Mouse (Mus musculus): ENCODE measurements at regions not wholly inside any gene's neighbourhood (a gene's known extent, or its start where the extent isn't known, plus 50 kb on each side); places are given as distances from the start of the nearest gene placed in this dataset.
A peak's percentile ranks its signal among the peaks of the same experiment; 100 is the strongest.

- WGBS = 78% methylated on average over 2 of the region's 2 CpGs
These were observed 340.9 kb upstream of the Gm11042 start for GRCm38 (mm10) chr12:74657036-74657648.

GRCm38 (mm10) chr12:74651256-74651655 is 335.1 kb upstream of the Gm11042 start:
- no peaks in the 10 kb centered on the region for H3K36me3 ChIP-seq (ENCODE audit: poor library complexity, severe bottlenecking)
- 81% methylated on average over 1 of the region's 1 CpGs for WGBS
- no peak for ATAC-seq

More at GRCm38 (mm10) chr12:74657036-74657648, 340.9 kb upstream of the Gm11042 start:
- Histone ChIP-seq H3K4me2 (no peak overlapping the region), H3K4me3 (no peak overlapping the region), H3K27me3 (no peaks in the 10 kb centered on the region), H3K4me1 (no peaks in the 10 kb centered on the region), H3K9ac (no peak overlapping the region), H3K27ac (no peak overlapping the region), H3K36me3 (ENCODE audit: poor library complexity, severe bottlenecking) (no peaks in the 10 kb centered on the region), H3K9me3 (replicated peaks) (no peaks in the 10 kb centered on the region)
- ATAC-seq = no peak

DNA sequence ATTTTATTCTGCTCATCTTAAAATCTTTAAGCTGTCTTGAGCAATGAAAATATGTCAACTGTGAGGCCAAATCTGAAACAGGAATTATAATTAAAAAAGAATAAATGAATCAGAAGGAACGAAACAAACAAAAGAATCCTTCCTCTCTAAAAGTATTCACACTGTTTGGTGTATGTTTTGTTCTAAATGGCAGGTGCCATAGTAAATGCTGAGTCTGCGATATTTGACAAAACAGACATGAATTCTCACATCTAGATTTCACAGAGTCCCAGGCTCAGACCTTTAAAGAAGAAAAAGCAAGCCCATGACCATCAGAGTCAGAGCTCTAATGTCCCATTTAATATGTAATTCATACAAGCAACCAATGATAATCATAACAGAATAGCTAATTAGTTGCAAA is 316.6 kb upstream of the Gm11042 start:
- ATAC-seq = no peak
- Histone ChIP-seq H3K27ac (no peak overlapping the region), H3K9me3 (replicated peaks) (no peaks in the 10 kb centered on the region), H3K36me3 (ENCODE audit: poor library complexity, severe bottlenecking) (no peaks in the 10 kb centered on the region), H3K9ac (no peak overlapping the region), H3K4me2 (no peak overlapping the region), H3K27me3 (no peaks in the 10 kb centered on the region), H3K4me3 (no peak overlapping the region), H3K4me1 (no peaks in the 10 kb centered on the region)
- 68% methylated on average over 2 of the region's 2 CpGs for WGBS

More at GRCm38 (mm10) chr12:74651256-74651655, 335.1 kb upstream of the Gm11042 start:
- Histone ChIP-seq H3K27me3 (no peaks in the 10 kb centered on the region), H3K4me2 (no peak overlapping the region), H3K27ac (no peak overlapping the region), H3K9me3 (replicated peaks) (no peaks in the 10 kb centered on the region), H3K9ac (no peak overlapping the region), H3K4me1 (no peaks in the 10 kb centered on the region), H3K4me3 (no peak overlapping the region)

DNA sequence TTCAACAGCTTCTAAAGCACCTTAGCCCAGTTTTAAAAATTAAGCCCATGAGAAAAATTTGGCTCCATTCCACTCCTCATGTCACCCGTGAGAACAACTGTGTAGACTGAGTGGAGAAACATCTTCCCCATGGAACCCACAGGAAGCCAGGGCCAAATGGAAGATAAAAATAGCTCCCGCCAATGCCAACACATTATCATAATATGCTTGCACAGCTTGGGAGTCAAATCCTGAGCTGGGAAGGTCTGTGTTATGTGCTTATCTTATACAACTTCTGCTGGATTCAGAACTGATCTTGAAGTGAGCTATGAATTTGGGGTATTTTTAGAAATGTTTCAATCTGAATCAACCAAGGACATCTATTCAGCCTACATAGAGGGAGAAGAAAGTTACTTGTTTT is 279.0 kb upstream of the Gm11042 start:
- Histone ChIP-seq H3K27me3 (no peaks in the 10 kb centered on the region), H3K36me3 (ENCODE audit: poor library complexity, severe bottlenecking) (no peaks in the 10 kb centered on the region), H3K27ac (no peak overlapping the region), H3K4me1 (no peaks in the 10 kb centered on the region), H3K4me3 (no peak overlapping the region), H3K4me2 (no peak overlapping the region), H3K9me3 (replicated peaks) (no peaks in the 10 kb centered on the region), H3K9ac (no peak overlapping the region)
- 88% methylated on average over 2 of the region's 2 CpGs for WGBS
- no peak for ATAC-seq

GRCm38 (mm10) chr12:74554599-74554998 is 238.4 kb upstream of the Gm11042 start:
- Histone ChIP-seq H3K4me1 (no peaks in the 10 kb centered on the region), H3K27ac (no peak overlapping the region), H3K4me3 (no peak overlapping the region), H3K4me2 (no peak overlapping the region), H3K9ac (no peak overlapping the region), H3K9me3 (replicated peaks) (no peaks in the 10 kb centered on the region), H3K27me3 (no peaks in the 10 kb centered on the region), H3K36me3 (ENCODE audit: poor library complexity, severe bottlenecking) (no peaks in the 10 kb centered on the region)
- 89% methylated on average over 2 of the region's 2 CpGs for WGBS
- no peak for ATAC-seq

DNA sequence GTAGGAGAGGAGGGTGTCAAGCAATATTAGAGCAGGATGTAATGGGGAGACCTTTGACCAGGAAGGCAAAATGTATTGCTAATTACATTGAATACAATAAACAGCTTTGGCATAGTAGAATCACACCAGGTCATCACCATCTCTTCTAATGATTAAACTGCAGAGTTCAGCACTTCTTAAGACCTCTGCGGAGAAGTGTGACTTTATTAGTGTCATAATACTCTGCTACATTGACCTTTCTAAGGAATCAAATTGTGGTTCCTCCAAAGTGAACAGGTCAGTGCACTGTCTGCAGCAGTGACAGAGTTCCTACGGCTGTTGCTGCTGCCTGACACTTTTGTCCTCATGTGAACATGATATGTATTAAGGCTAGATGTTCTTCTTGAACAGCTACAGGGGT is 228.0 kb upstream of the Gm11042 start:
- no peak for ATAC-seq
- no peaks in the 10 kb centered on the region for H3K4me1 ChIP-seq
- H3K4me2 ChIP-seq = no peak overlapping the region
- H3K9me3 ChIP-seq (replicated peaks) = no peaks in the 10 kb centered on the region
- no peak overlapping the region for H3K27ac ChIP-seq
- H3K36me3 ChIP-seq (ENCODE audit: poor library complexity, severe bottlenecking) = no peaks in the 10 kb centered on the region
- no peak overlapping the region for H3K9ac ChIP-seq
- H3K27me3 ChIP-seq = no peaks in the 10 kb centered on the region
- no peak overlapping the region for H3K4me3 ChIP-seq
- WGBS = 82% methylated on average over 2 of the region's 2 CpGs

DNA sequence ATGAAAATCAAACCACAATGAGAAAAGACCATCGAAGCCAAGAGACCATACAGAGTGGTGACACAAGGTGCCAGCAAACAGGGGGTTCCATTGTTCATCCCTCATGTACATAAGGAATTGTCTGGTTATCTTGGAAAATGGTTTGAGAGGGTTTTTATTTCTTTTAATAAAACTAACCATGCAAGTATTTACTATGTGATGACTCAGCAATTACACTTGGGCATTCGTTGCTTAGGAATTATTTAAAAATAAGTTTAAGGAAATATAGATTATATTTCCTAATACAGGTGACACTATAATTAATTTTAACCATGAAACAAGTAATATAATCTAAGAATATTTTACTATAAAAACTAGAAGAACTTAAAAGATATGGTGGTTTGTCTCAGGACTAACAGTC is 218.7 kb upstream of the Gm11042 start:
- Histone ChIP-seq H3K4me2 (no peak overlapping the region), H3K36me3 (ENCODE audit: poor library complexity, severe bottlenecking) (no peaks in the 10 kb centered on the region), H3K4me3 (no peak overlapping the region), H3K9ac (no peak overlapping the region), H3K27ac (no peak overlapping the region), H3K9me3 (replicated peaks) (no peaks in the 10 kb centered on the region), H3K27me3 (no peaks in the 10 kb centered on the region), H3K4me1 (no peaks in the 10 kb centered on the region)
- ATAC-seq = no peak
- WGBS = 85% methylated on average over 2 of the region's 2 CpGs

GRCm38 (mm10) chr12:74528983-74529566 is 212.9 kb upstream of the Gm11042 start:
- no peaks in the 10 kb centered on the region for H3K9me3 ChIP-seq (replicated peaks)
- peaks cover 16% of the 10 kb centered on the region for H3K4me1 ChIP-seq
- H3K36me3 ChIP-seq (ENCODE audit: poor library complexity, severe bottlenecking) = no peaks in the 10 kb centered on the region
- no peak for ATAC-seq
- no peak overlapping the region for H3K4me2 ChIP-seq
- H3K27ac ChIP-seq = no peak overlapping the region
- no peaks in the 10 kb centered on the region for H3K27me3 ChIP-seq
- H3K9ac ChIP-seq = no peak overlapping the region
- WGBS = 89% methylated on average over 5 of the region's 5 CpGs
- no peak overlapping the region for H3K4me3 ChIP-seq

GRCm38 (mm10) chr12:74527190-74527621 is 211.0 kb upstream of the Gm11042 start:
- ATAC-seq = peak; percentile 89
- Histone ChIP-seq H3K4me1 (peaks cover 16% of the 10 kb centered on the region), H3K4me2 (no peak overlapping the region), H3K4me3 (no peak overlapping the region), H3K27me3 (no peaks in the 10 kb centered on the region), H3K27ac (peak overlapping the region; percentile 45; the same call in 1 of the 2 replicates), H3K9me3 (replicated peaks) (no peaks in the 10 kb centered on the region), H3K9ac (no peak overlapping the region), H3K36me3 (ENCODE audit: poor library complexity, severe bottlenecking) (no peaks in the 10 kb centered on the region)
- 29% methylated on average over 2 of the region's 2 CpGs for WGBS

- Histone ChIP-seq H3K27me3 (no peaks in the 10 kb centered on the region), H3K9me3 (replicated peaks) (no peaks in the 10 kb centered on the region), H3K4me2 (no peak overlapping the region), H3K9ac (no peak overlapping the region), H3K4me1 (peaks cover 16% of the 10 kb centered on the region), H3K4me3 (no peak overlapping the region), H3K36me3 (ENCODE audit: poor library complexity, severe bottlenecking) (no peaks in the 10 kb centered on the region), H3K27ac (no peak overlapping the region)
- no peak for ATAC-seq
These were observed 207.8 kb upstream of the Gm11042 start for GRCm38 (mm10) chr12:74523988-74524387.

DNA sequence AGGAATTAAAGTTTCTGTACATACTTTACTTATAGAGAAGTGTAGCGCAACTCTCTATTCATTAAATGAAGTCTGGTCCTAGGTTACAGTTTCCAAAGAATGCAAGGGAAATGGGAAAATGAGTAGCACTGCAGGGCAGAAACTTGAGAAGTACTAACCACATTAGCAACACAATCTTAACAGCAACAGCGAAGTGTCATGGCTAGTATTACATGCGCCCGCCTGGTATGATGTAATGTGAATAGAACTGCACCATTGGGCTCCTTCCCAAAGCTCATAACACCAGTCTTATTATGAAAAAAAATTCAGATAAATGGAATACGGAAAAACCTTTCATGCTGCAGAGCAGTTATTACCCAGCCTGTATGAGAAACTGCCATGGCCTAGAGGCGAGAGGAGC is 201.8 kb upstream of the Gm11042 start:
- no peak overlapping the region for H3K4me3 ChIP-seq
- no peaks in the 10 kb centered on the region for H3K9me3 ChIP-seq (replicated peaks)
- H3K4me1 ChIP-seq = no peaks in the 10 kb centered on the region
- H3K9ac ChIP-seq = no peak overlapping the region
- H3K27me3 ChIP-seq = no peaks in the 10 kb centered on the region
- no peak overlapping the region for H3K27ac ChIP-seq
- no peak for ATAC-seq
- 92% methylated on average over 6 of the region's 6 CpGs for WGBS
- no peak overlapping the region for H3K4me2 ChIP-seq
- no peaks in the 10 kb centered on the region for H3K36me3 ChIP-seq (ENCODE audit: poor library complexity, severe bottlenecking)

GRCm38 (mm10) chr12:74516527-74516926 is 200.3 kb upstream of the Gm11042 start:
- peak; percentile 68 for ATAC-seq
- no peak overlapping the region for H3K27ac ChIP-seq
- 57% methylated on average over 3 of the region's 3 CpGs for WGBS

DNA sequence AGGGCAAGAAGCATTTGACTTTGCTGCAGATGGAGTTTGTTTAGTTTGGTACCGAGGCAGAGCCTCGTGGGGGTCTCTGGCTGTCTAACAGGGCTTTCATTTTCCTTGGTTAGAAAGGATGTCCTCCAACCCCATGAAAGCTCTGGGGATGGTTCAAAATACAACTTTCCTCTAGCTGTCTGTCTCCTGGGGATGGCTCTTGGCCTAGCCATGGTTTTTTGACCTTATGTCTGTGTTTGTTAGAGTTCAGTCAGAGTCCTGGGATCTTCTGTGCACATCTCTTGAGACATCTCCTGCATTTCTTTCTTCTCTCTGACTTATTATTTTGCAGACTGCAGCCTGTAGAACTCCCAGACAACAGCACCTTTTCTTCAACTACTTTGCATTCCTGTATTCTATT is 186.6 kb upstream of the Gm11042 start:
- Histone ChIP-seq H3K36me3 (ENCODE audit: poor library complexity, severe bottlenecking) (no peaks in the 10 kb centered on the region), H3K9ac (no peak overlapping the region), H3K27ac (no peak overlapping the region), H3K4me2 (no peak overlapping the region), H3K9me3 (replicated peaks) (no peaks in the 10 kb centered on the region), H3K4me1 (no peaks in the 10 kb centered on the region), H3K4me3 (no peak overlapping the region), H3K27me3 (no peaks in the 10 kb centered on the region)
- WGBS = 88% methylated on average over 2 of the region's 2 CpGs
- no peak for ATAC-seq

More at GRCm38 (mm10) chr12:74516527-74516926, 200.3 kb upstream of the Gm11042 start:
- Histone ChIP-seq H3K9ac (no peak overlapping the region), H3K9me3 (replicated peaks) (no peaks in the 10 kb centered on the region), H3K36me3 (ENCODE audit: poor library complexity, severe bottlenecking) (no peaks in the 10 kb centered on the region), H3K27me3 (no peaks in the 10 kb centered on the region), H3K4me2 (no peak overlapping the region), H3K4me1 (no peaks in the 10 kb centered on the region), H3K4me3 (no peak overlapping the region)
